In genomic region chr2:148801491-148801921, GRCm38 (mm10) we compare ENCODE assay signal across 15 mouse cellular contexts. TPM values are rescaled to one million over a fixed set of nuclear protein-coding genes. Genes with fewer than 3 reads are reported as not detected.
DNase-seq lines count a peak whose midpoint lies in the region; ATAC-seq and TF ChIP-seq lines count a peak whose summit lies in the region.
"Had no signal": no experiment of that assay in that cellular context is flagged by ENCODE, and none has a peak within 500 bp of the region (broad histone marks: within the 10 kb centered on the region; RNA-seq: fewer than 3 reads in every experiment).

No protein-coding gene starts in this region.

- TF ChIP-seq CTCF in heart, postnatal 0 days (IDR thresholded peaks at IDR 0.05; ENCODE audit: low read depth): no peak
- no peak for TF ChIP-seq CTCF in liver, postnatal 0 days (IDR thresholded peaks at IDR 0.05; ENCODE audit: low read depth)
- no peak for TF ChIP-seq CTCF in midbrain, postnatal 0 days (IDR thresholded peaks at IDR 0.05)

- no peak overlapping the region for H3K27ac ChIP-seq in heart, postnatal 0 days (ENCODE audit: low read depth)
- H3K27ac ChIP-seq in liver, postnatal 0 days (ENCODE audit: low read depth): peak overlapping the region; percentile 51
- H3K27ac ChIP-seq in midbrain, postnatal 0 days (ENCODE audit: low read depth, low read length): no peak overlapping the region
- H3K27ac ChIP-seq: embryonic facial prominence, embryonic 13.5 days; limb, embryonic 12.5 days had no signal

- ATAC-seq in heart, postnatal 0 days (ENCODE audit: insufficient read depth, low read depth): peak; percentile 57
- peak; percentile 99 for ATAC-seq in liver, postnatal 0 days
- no peak for ATAC-seq in midbrain, postnatal 0 days (ENCODE audit: low FRiP score)
- ATAC-seq: Patski had no signal

- no peaks in the 10 kb centered on the region for H3K36me3 ChIP-seq in heart, postnatal 0 days (replicated peaks; ENCODE audit: control insufficient read depth, insufficient read depth, low read length)
- H3K36me3 ChIP-seq in liver, postnatal 0 days (replicated peaks; ENCODE audit: insufficient read depth, low read length): no peaks in the 10 kb centered on the region
- H3K36me3 ChIP-seq in midbrain, postnatal 0 days (ENCODE audit: insufficient read depth, low read length): no peaks in the 10 kb centered on the region
- H3K36me3 ChIP-seq: embryonic facial prominence, embryonic 13.5 days; limb, embryonic 12.5 days had no signal

- TF ChIP-seq EP300 in heart, postnatal 0 days (IDR thresholded peaks at IDR 0.05; ENCODE audit: low read depth): no peak
- no peak for TF ChIP-seq EP300 in liver, postnatal 0 days (IDR thresholded peaks at IDR 0.05; ENCODE audit: low read depth)

- H3K27me3 ChIP-seq in heart, postnatal 0 days (ENCODE audit: control insufficient read depth, insufficient read depth, low read length): no peaks in the 10 kb centered on the region
- no peaks in the 10 kb centered on the region for H3K27me3 ChIP-seq in liver, postnatal 0 days (ENCODE audit: insufficient read depth, low read length)
- H3K27me3 ChIP-seq in midbrain, postnatal 0 days (ENCODE audit: insufficient read depth, low read length): no peaks in the 10 kb centered on the region
- H3K27me3 ChIP-seq: embryonic facial prominence, embryonic 13.5 days; limb, embryonic 12.5 days; Patski had no signal

- no peak overlapping the region for H3K9ac ChIP-seq in heart, postnatal 0 days (replicated peaks; ENCODE audit: low read depth, low read length)
- no peak overlapping the region for H3K9ac ChIP-seq in liver, postnatal 0 days (replicated peaks)
- no peak overlapping the region for H3K9ac ChIP-seq in midbrain, postnatal 0 days (replicated peaks; ENCODE audit: low read length, poor library complexity, severe bottlenecking)
- H3K9ac ChIP-seq: embryonic facial prominence, embryonic 13.5 days; limb, embryonic 12.5 days had no signal

- H3K4me1 ChIP-seq in heart, postnatal 0 days (ENCODE audit: control insufficient read depth, insufficient read depth): peaks cover 9% of the 10 kb centered on the region; the same call in 1 of the 2 replicates
- H3K4me1 ChIP-seq in liver, postnatal 0 days (ENCODE audit: insufficient read depth): no peaks in the 10 kb centered on the region
- H3K4me1 ChIP-seq in midbrain, postnatal 0 days (ENCODE audit: insufficient read depth, low read length): no peaks in the 10 kb centered on the region
- H3K4me1 ChIP-seq: embryonic facial prominence, embryonic 13.5 days; limb, embryonic 12.5 days had no signal

- no peak overlapping the region for H3K4me2 ChIP-seq in heart, postnatal 0 days (ENCODE audit: low read depth, low read length)
- H3K4me2 ChIP-seq in liver, postnatal 0 days (ENCODE audit: low read depth, low read length): no peak overlapping the region
- no peak overlapping the region for H3K4me2 ChIP-seq in midbrain, postnatal 0 days (ENCODE audit: low read depth, low read length, poor library complexity, severe bottlenecking)
- H3K4me2 ChIP-seq: embryonic facial prominence, embryonic 13.5 days; limb, embryonic 12.5 days had no signal

- WGBS in heart, postnatal 0 days: 16% methylated on average over 3 of the region's 3 CpGs
- 29% methylated on average over 3 of the region's 3 CpGs for WGBS in liver, postnatal 0 days (ENCODE audit: insufficient replicate concordance)
- 79% methylated on average over 3 of the region's 3 CpGs for WGBS in midbrain, postnatal 0 days

- intact Hi-C loops in heart, postnatal 14 days (cut with DNase I): no loop called here

- DNase-seq in heart, adult 18-20 months: peak; percentile 4 to 7
- DNase-seq in heart, postnatal 14 days: no peak
- peak; percentile 4 for DNase-seq in lung, postnatal 14 days
- no peak for DNase-seq in lung, postnatal 4 days
- no peak for DNase-seq in heart, postnatal 0 days (ENCODE audit: low spot score)
- peak; percentile 21 for DNase-seq in liver, postnatal 0 days
- DNase-seq in midbrain, postnatal 0 days (ENCODE audit: low spot score): no peak
- DNase-seq in thymus, postnatal 0 days (ENCODE audit: low spot score): no peak
- DNase-seq: midbrain, embryonic 14.5 days had no signal

- H3K9me3 ChIP-seq in heart, postnatal 0 days (replicated peaks; ENCODE audit: control insufficient read depth, low read length): no peaks in the 10 kb centered on the region
- H3K9me3 ChIP-seq in liver, postnatal 0 days (ENCODE audit: low read length): no peaks in the 10 kb centered on the region
- H3K9me3 ChIP-seq in midbrain, postnatal 0 days (ENCODE audit: low read length): no peaks in the 10 kb centered on the region
- H3K9me3 ChIP-seq: embryonic facial prominence, embryonic 13.5 days; limb, embryonic 12.5 days had no signal

- no peak overlapping the region for H3K4me3 ChIP-seq in heart, postnatal 0 days (ENCODE audit: low read depth, low read length)
- H3K4me3 ChIP-seq in liver, postnatal 0 days (ENCODE audit: low read depth, low read length): no peak overlapping the region
- no peak overlapping the region for H3K4me3 ChIP-seq in midbrain, postnatal 0 days (ENCODE audit: low read depth, low read length)
- H3K4me3 ChIP-seq: embryonic facial prominence, embryonic 13.5 days; limb, embryonic 12.5 days had no signal

RNA-seq across cellular contexts. Expression of gene Cst8, which starts 2.9 kb away (rescaled TPM):
- not detected for total RNA-seq in heart, adult 18-20 months (2021)
- total RNA-seq in heart, postnatal 14 days (2021): not detected
- total RNA-seq in heart, postnatal 0 days (2014; rRNA removed; ENCODE audit: low replicate concordance): not detected in 2 replicates
- not detected in 2 replicates for polyA plus RNA-seq in heart, postnatal 0 days (2015; fragmentation: Nextera tagmentation; extraction: Ambion mirVana)
- polyA plus RNA-seq in liver, postnatal 0 days (2015; fragmentation: Nextera tagmentation; extraction: Ambion mirVana): 1.0 and 1.2 TPM in 2 replicates
- total RNA-seq in midbrain, postnatal 0 days (2014; rRNA removed): not detected in 2 replicates
- polyA plus RNA-seq in midbrain, postnatal 0 days (2015; fragmentation: Nextera tagmentation; extraction: Ambion mirVana): not detected in 2 replicates
- 0.31 and 0.40 TPM in 2 replicates for polyA plus RNA-seq in thymus, postnatal 0 days (2015; fragmentation: Nextera tagmentation; extraction: Ambion mirVana)
- polyA plus RNA-seq: brain, embryonic 14.5 days; C2C12; limb, embryonic 12.5 days; midbrain, embryonic 14.5 days; Patski had no signal

RNA-seq across cellular contexts. Expression of gene Cst12, which starts 12.3 kb away (rescaled TPM):
- total RNA-seq in heart, adult 18-20 months (2021): under 1 TPM; 0.55 to 0.98 TPM
- total RNA-seq in heart, postnatal 14 days (2021): 1 to 10 TPM in 1 of 2 experiments, under 1 TPM in 1; 0.76 to 1.3 TPM
- not detected in 2 replicates for total RNA-seq in heart, postnatal 0 days (2014; rRNA removed; ENCODE audit: low replicate concordance)
- not detected in 2 replicates for polyA plus RNA-seq in heart, postnatal 0 days (2015; fragmentation: Nextera tagmentation; extraction: Ambion mirVana)
- not detected in 2 replicates for polyA plus RNA-seq in liver, postnatal 0 days (2015; fragmentation: Nextera tagmentation; extraction: Ambion mirVana)
- not detected in 2 replicates for total RNA-seq in midbrain, postnatal 0 days (2014; rRNA removed)
- not detected in 2 replicates for polyA plus RNA-seq in midbrain, postnatal 0 days (2015; fragmentation: Nextera tagmentation; extraction: Ambion mirVana)
- polyA plus RNA-seq in thymus, postnatal 0 days (2015; fragmentation: Nextera tagmentation; extraction: Ambion mirVana): 0.33 and 0.36 TPM in 2 replicates
- polyA plus RNA-seq: brain, embryonic 14.5 days; C2C12; embryonic facial prominence, embryonic 13.5 days; limb, embryonic 12.5 days; midbrain, embryonic 14.5 days; Patski; stomach, embryonic 16.5 days had no signal

RNA-seq across cellular contexts. Expression of gene Cst13, which starts 18.4 kb away (rescaled TPM):
- total RNA-seq in heart, adult 18-20 months (2021): not detected
- total RNA-seq in heart, postnatal 14 days (2021): not detected
- total RNA-seq in heart, postnatal 0 days (2014; rRNA removed; ENCODE audit: low replicate concordance): not detected in 2 replicates
- polyA plus RNA-seq in heart, postnatal 0 days (2015; fragmentation: Nextera tagmentation; extraction: Ambion mirVana): not detected in 2 replicates
- not detected in 2 replicates for polyA plus RNA-seq in liver, postnatal 0 days (2015; fragmentation: Nextera tagmentation; extraction: Ambion mirVana)
- not detected in 2 replicates for total RNA-seq in midbrain, postnatal 0 days (2014; rRNA removed)
- polyA plus RNA-seq in midbrain, postnatal 0 days (2015; fragmentation: Nextera tagmentation; extraction: Ambion mirVana): not detected in 2 replicates
- polyA plus RNA-seq in thymus, postnatal 0 days (2015; fragmentation: Nextera tagmentation; extraction: Ambion mirVana): not detected in 2 replicates
- polyA plus RNA-seq: brain, embryonic 14.5 days; C2C12; embryonic facial prominence, embryonic 13.5 days; limb, embryonic 12.5 days; midbrain, embryonic 14.5 days; Patski; stomach, embryonic 16.5 days had no signal

RNA-seq across cellular contexts. Expression of gene 8030411F24Rik, which starts 19.7 kb away (rescaled TPM):
- not detected for total RNA-seq in heart, adult 18-20 months (2021)
- not detected for total RNA-seq in heart, postnatal 14 days (2021)
- not detected in 2 replicates for total RNA-seq in heart, postnatal 0 days (2014; rRNA removed; ENCODE audit: low replicate concordance)
- not detected in 2 replicates for polyA plus RNA-seq in heart, postnatal 0 days (2015; fragmentation: Nextera tagmentation; extraction: Ambion mirVana)
- polyA plus RNA-seq in liver, postnatal 0 days (2015; fragmentation: Nextera tagmentation; extraction: Ambion mirVana): not detected in 2 replicates
- not detected in 2 replicates for total RNA-seq in midbrain, postnatal 0 days (2014; rRNA removed)
- polyA plus RNA-seq in midbrain, postnatal 0 days (2015; fragmentation: Nextera tagmentation; extraction: Ambion mirVana): not detected in 2 replicates
- not detected in 2 replicates for polyA plus RNA-seq in thymus, postnatal 0 days (2015; fragmentation: Nextera tagmentation; extraction: Ambion mirVana)
- polyA plus RNA-seq: brain, embryonic 14.5 days; C2C12; embryonic facial prominence, embryonic 13.5 days; limb, embryonic 12.5 days; midbrain, embryonic 14.5 days; Patski; stomach, embryonic 16.5 days had no signal

RNA-seq across cellular contexts. Expression of gene Cst11, which starts 30.2 kb away (rescaled TPM):
- not detected for total RNA-seq in heart, adult 18-20 months (2021)
- not detected for total RNA-seq in heart, postnatal 14 days (2021)
- total RNA-seq in heart, postnatal 0 days (2014; rRNA removed; ENCODE audit: low replicate concordance): not detected in 2 replicates
- polyA plus RNA-seq in heart, postnatal 0 days (2015; fragmentation: Nextera tagmentation; extraction: Ambion mirVana): not detected in 2 replicates
- polyA plus RNA-seq in liver, postnatal 0 days (2015; fragmentation: Nextera tagmentation; extraction: Ambion mirVana): not detected in 2 replicates
- total RNA-seq in midbrain, postnatal 0 days (2014; rRNA removed): not detected in 2 replicates
- not detected in 2 replicates for polyA plus RNA-seq in midbrain, postnatal 0 days (2015; fragmentation: Nextera tagmentation; extraction: Ambion mirVana)
- not detected in 2 replicates for polyA plus RNA-seq in thymus, postnatal 0 days (2015; fragmentation: Nextera tagmentation; extraction: Ambion mirVana)
- polyA plus RNA-seq: C2C12; embryonic facial prominence, embryonic 13.5 days; limb, embryonic 12.5 days; midbrain, embryonic 14.5 days; Patski; stomach, embryonic 16.5 days had no signal

Comparison
In these comparisons a context has a peak if more than half of its experiments do, and no peak if none do; other contexts are left out.
1. DNase-seq: peak in heart, adult 18-20 months (2 of 2), lung, postnatal 14 days (single experiment) and liver, postnatal 0 days (single experiment); none in heart, postnatal 14 days (0 of 2), lung, postnatal 4 days (0 of 2), heart, postnatal 0 days (single experiment), midbrain, postnatal 0 days (single experiment) and thymus, postnatal 0 days (single experiment).